Comparison of ENCODE assay signal across 9 mouse cellular contexts in the genomic region with DNA sequence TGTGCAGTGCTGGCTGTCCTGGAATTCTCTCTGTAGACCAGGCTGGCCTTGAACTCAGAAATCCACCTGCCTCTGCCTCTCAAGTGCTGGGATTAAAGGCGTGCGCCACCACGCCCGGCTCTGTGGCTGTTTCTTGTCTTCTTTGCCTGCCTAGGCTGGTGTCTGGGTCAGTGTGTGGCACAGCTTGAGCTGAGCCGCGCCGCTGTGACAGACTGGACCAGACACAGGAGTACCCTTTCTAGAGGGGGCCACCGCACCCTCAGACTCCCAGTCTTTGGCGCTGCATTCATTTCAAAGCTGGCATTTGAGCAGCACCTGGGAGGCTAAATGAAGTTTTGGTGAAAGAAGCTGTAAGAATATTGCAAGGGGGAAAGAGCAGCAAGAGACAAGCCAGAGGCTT. TPM values are rescaled to one million over a fixed set of nuclear protein-coding genes. Genes with fewer than 3 reads are reported as not detected.
A peak's percentile ranks its signal among the peaks of the same experiment; 100 is the strongest.
DNase-seq lines count a peak whose midpoint lies in the region; ATAC-seq lines count a peak whose summit lies in the region.
"Had no signal": no experiment of that assay in that cellular context is flagged by ENCODE, and none has a peak within 500 bp of the region (broad histone marks: within the 10 kb centered on the region; RNA-seq: fewer than 3 reads in every experiment).

No protein-coding gene starts in this region.

- WGBS in hindbrain, embryonic 12.5 days: 29% methylated on average over 9 of the region's 9 CpGs
- WGBS in hindbrain, embryonic 11.5 days: 42% methylated on average over 9 of the region's 9 CpGs
- 31% methylated on average over 9 of the region's 9 CpGs for WGBS in embryonic facial prominence, embryonic 10.5 days
- 29% methylated on average over 9 of the region's 9 CpGs for WGBS in limb, embryonic 13.5 days

- H3K4me1 ChIP-seq in hindbrain, embryonic 12.5 days: peaks cover 65% of the 10 kb centered on the region
- H3K4me1 ChIP-seq in hindbrain, embryonic 11.5 days (replicated peaks; ENCODE audit: control insufficient read depth, insufficient read depth, low read length): peaks cover 26% of the 10 kb centered on the region
- H3K4me1 ChIP-seq in megakaryocyte, embryonic 14.5 days: peaks cover 97% of the 10 kb centered on the region
- peaks cover 83% of the 10 kb centered on the region for H3K4me1 ChIP-seq in embryonic facial prominence, embryonic 10.5 days
- peaks cover 77% of the 10 kb centered on the region for H3K4me1 ChIP-seq in limb, embryonic 13.5 days

- no peak for ATAC-seq in hindbrain, embryonic 12.5 days (ENCODE audit: low FRiP score)
- ATAC-seq in hindbrain, embryonic 11.5 days (ENCODE audit: low FRiP score): no peak
- no peak for ATAC-seq in megakaryocyte, adult 5-6 weeks (ENCODE audit: poor library complexity, severe bottlenecking)
- ATAC-seq in limb, embryonic 13.5 days (ENCODE audit: low FRiP score, low read depth): no peak
- ATAC-seq: activated CD4-positive, CD25-positive, alpha-beta regulatory T cell, adult 4 months; hindbrain, postnatal 0 days had no signal

- DNase-seq in hindbrain, embryonic 11.5 days (ENCODE audit: low spot score): no peak
- DNase-seq in embryonic facial prominence, embryonic 10.5 days (ENCODE audit: low spot score): no peak
- DNase-seq in cerebellum, adult 9-10 months: no peak

- 0 out of 2 replicates have a peak overlapping the region, but pooled peaks have one; percentile 8 for H3K4me3 ChIP-seq in hindbrain, embryonic 12.5 days
- H3K4me3 ChIP-seq in hindbrain, embryonic 11.5 days (ENCODE audit: low read depth, low read length): no peak overlapping the region
- H3K4me3 ChIP-seq in megakaryocyte, embryonic 14.5 days (replicated peaks): peak overlapping the region; percentile 94
- peak overlapping the region; percentile 62; the same call in 1 of the 2 replicates for H3K4me3 ChIP-seq in embryonic facial prominence, embryonic 10.5 days
- peak overlapping the region; percentile 56 for H3K4me3 ChIP-seq in limb, embryonic 13.5 days

- H3K4me2 ChIP-seq in hindbrain, embryonic 12.5 days (replicated peaks): peak overlapping the region; percentile 88; the same call in 1 of the 2 replicates
- no peak overlapping the region for H3K4me2 ChIP-seq in hindbrain, embryonic 11.5 days (replicated peaks; ENCODE audit: low read depth, low read length)
- peak overlapping the region; percentile 94 for H3K4me2 ChIP-seq in limb, embryonic 13.5 days (replicated peaks)

- H3K27ac ChIP-seq in hindbrain, embryonic 12.5 days: no peak overlapping the region
- H3K27ac ChIP-seq in hindbrain, embryonic 11.5 days (ENCODE audit: low read depth, low read length): no peak overlapping the region
- H3K27ac ChIP-seq in embryonic facial prominence, embryonic 10.5 days (replicated peaks): no peak overlapping the region
- no peak overlapping the region for H3K27ac ChIP-seq in limb, embryonic 13.5 days
- H3K27ac ChIP-seq: hindbrain, postnatal 0 days had no signal

- H3K9me3 ChIP-seq in hindbrain, embryonic 12.5 days (replicated peaks): no peaks in the 10 kb centered on the region
- no peaks in the 10 kb centered on the region for H3K9me3 ChIP-seq in hindbrain, embryonic 11.5 days (ENCODE audit: control insufficient read depth, low read length)
- peaks cover 45% of the 10 kb centered on the region for H3K9me3 ChIP-seq in megakaryocyte, embryonic 14.5 days
- no peaks in the 10 kb centered on the region for H3K9me3 ChIP-seq in embryonic facial prominence, embryonic 10.5 days
- no peaks in the 10 kb centered on the region for H3K9me3 ChIP-seq in limb, embryonic 13.5 days

- H3K27me3 ChIP-seq in hindbrain, embryonic 12.5 days: peaks cover 88% of the 10 kb centered on the region
- H3K27me3 ChIP-seq in hindbrain, embryonic 11.5 days (ENCODE audit: control insufficient read depth, insufficient read depth, low read length): peaks cover 81% of the 10 kb centered on the region
- peaks cover 53% of the 10 kb centered on the region for H3K27me3 ChIP-seq in megakaryocyte, embryonic 14.5 days (replicated peaks)
- peaks cover 98% of the 10 kb centered on the region for H3K27me3 ChIP-seq in embryonic facial prominence, embryonic 10.5 days (replicated peaks; ENCODE audit: low read depth, poor library complexity, severe bottlenecking)
- peaks cover 90% of the 10 kb centered on the region for H3K27me3 ChIP-seq in limb, embryonic 13.5 days

- no peak overlapping the region for H3K9ac ChIP-seq in hindbrain, embryonic 12.5 days
- no peak overlapping the region for H3K9ac ChIP-seq in hindbrain, embryonic 11.5 days (ENCODE audit: low read depth, low read length)
- peak overlapping the region; percentile 50; the same call in 1 of the 2 replicates for H3K9ac ChIP-seq in limb, embryonic 13.5 days

- no peaks in the 10 kb centered on the region for H3K36me3 ChIP-seq in hindbrain, embryonic 12.5 days
- no peaks in the 10 kb centered on the region for H3K36me3 ChIP-seq in hindbrain, embryonic 11.5 days (ENCODE audit: control insufficient read depth, insufficient read depth, low read length)
- H3K36me3 ChIP-seq in megakaryocyte, embryonic 14.5 days (replicated peaks; ENCODE audit: low read length): peaks cover 62% of the 10 kb centered on the region
- peaks cover 11% of the 10 kb centered on the region; the same call in 1 of the 2 replicates for H3K36me3 ChIP-seq in embryonic facial prominence, embryonic 10.5 days (replicated peaks)
- H3K36me3 ChIP-seq in limb, embryonic 13.5 days: peaks cover 11% of the 10 kb centered on the region; the same call in 1 of the 2 replicates

RNA-seq across cellular contexts. Expression of a gene that starts 0.9 kb away (rescaled TPM):
- 0.96 and 1.6 TPM in 2 replicates for polyA plus RNA-seq in hindbrain, embryonic 12.5 days (2016; fragmentation: Nextera tagmentation; extraction: Ambion mirVana)
- 0.40 and 0.46 TPM in 2 replicates for polyA plus RNA-seq in hindbrain, embryonic 11.5 days (2014; fragmentation: Nextera tagmentation; extraction: Ambion mirVana)
- 12.0 and 22.3 TPM in 2 replicates for polyA plus RNA-seq in megakaryocyte, embryonic 14.5 days (2012; ENCODE audit: insufficient read depth, low replicate concordance)
- total RNA-seq in megakaryocyte, adult 5-6 weeks (2015): not detected in 2 replicates
- not detected in 2 replicates for total RNA-seq in megakaryocyte, adult 5-6 weeks (2017)
- polyA plus RNA-seq in embryonic facial prominence, embryonic 10.5 days (2016; fragmentation: Nextera tagmentation; extraction: Ambion mirVana): 0.54 and 0.56 TPM in 2 replicates
- 4.2 and 5.2 TPM in 2 replicates for polyA plus RNA-seq in limb, embryonic 13.5 days (2015; fragmentation: Nextera tagmentation; extraction: Ambion mirVana)
- polyA plus RNA-seq: activated CD4-positive, CD25-positive, alpha-beta regulatory T cell, adult 4 months had no signal

RNA-seq across cellular contexts. Expression of a gene that starts 6.3 kb away (rescaled TPM):
- polyA plus RNA-seq in hindbrain, embryonic 12.5 days (2016; fragmentation: Nextera tagmentation; extraction: Ambion mirVana): 39.4 and 41.0 TPM in 2 replicates
- polyA plus RNA-seq in hindbrain, embryonic 11.5 days (2014; fragmentation: Nextera tagmentation; extraction: Ambion mirVana): 23.0 and 24.8 TPM in 2 replicates
- 1,288 and 2,398 TPM in 2 replicates for polyA plus RNA-seq in megakaryocyte, embryonic 14.5 days (2012; ENCODE audit: insufficient read depth, low replicate concordance)
- total RNA-seq in megakaryocyte, adult 5-6 weeks (2015): 1.5 and 2.4 TPM in 2 replicates
- total RNA-seq in megakaryocyte, adult 5-6 weeks (2017): 0.89 and 1.1 TPM in 2 replicates
- 25.3 and 25.7 TPM in 2 replicates for polyA plus RNA-seq in embryonic facial prominence, embryonic 10.5 days (2016; fragmentation: Nextera tagmentation; extraction: Ambion mirVana)
- 25.5 and 28.4 TPM in 2 replicates for polyA plus RNA-seq in limb, embryonic 13.5 days (2015; fragmentation: Nextera tagmentation; extraction: Ambion mirVana)

RNA-seq across cellular contexts. Expression of a gene that starts 39.9 kb away (rescaled TPM):
- 27.0 and 28.9 TPM in 2 replicates for polyA plus RNA-seq in hindbrain, embryonic 12.5 days (2016; fragmentation: Nextera tagmentation; extraction: Ambion mirVana)
- polyA plus RNA-seq in hindbrain, embryonic 11.5 days (2014; fragmentation: Nextera tagmentation; extraction: Ambion mirVana): 17.3 and 18.2 TPM in 2 replicates
- polyA plus RNA-seq in megakaryocyte, embryonic 14.5 days (2012; ENCODE audit: insufficient read depth, low replicate concordance): 28.8 and 47.9 TPM in 2 replicates
- 2.6 and 6.0 TPM in 2 replicates for total RNA-seq in megakaryocyte, adult 5-6 weeks (2015)
- total RNA-seq in megakaryocyte, adult 5-6 weeks (2017): 11.5 and 14.5 TPM in 2 replicates
- 30.8 and 31.9 TPM in 2 replicates for polyA plus RNA-seq in embryonic facial prominence, embryonic 10.5 days (2016; fragmentation: Nextera tagmentation; extraction: Ambion mirVana)
- 25.1 and 25.9 TPM in 2 replicates for polyA plus RNA-seq in limb, embryonic 13.5 days (2015; fragmentation: Nextera tagmentation; extraction: Ambion mirVana)

RNA-seq across cellular contexts. Expression of a gene that starts 40.3 kb away (rescaled TPM):
- polyA plus RNA-seq in hindbrain, embryonic 12.5 days (2016; fragmentation: Nextera tagmentation; extraction: Ambion mirVana): 823 and 828 TPM in 2 replicates
- 430 and 463 TPM in 2 replicates for polyA plus RNA-seq in hindbrain, embryonic 11.5 days (2014; fragmentation: Nextera tagmentation; extraction: Ambion mirVana)
- 186 and 838 TPM in 2 replicates for polyA plus RNA-seq in megakaryocyte, embryonic 14.5 days (2012; ENCODE audit: insufficient read depth, low replicate concordance)
- 129 and 153 TPM in 2 replicates for total RNA-seq in megakaryocyte, adult 5-6 weeks (2015)
- 326 and 348 TPM in 2 replicates for total RNA-seq in megakaryocyte, adult 5-6 weeks (2017)
- 961 and 969 TPM in 2 replicates for polyA plus RNA-seq in embryonic facial prominence, embryonic 10.5 days (2016; fragmentation: Nextera tagmentation; extraction: Ambion mirVana)
- 920 and 938 TPM in 2 replicates for polyA plus RNA-seq in limb, embryonic 13.5 days (2015; fragmentation: Nextera tagmentation; extraction: Ambion mirVana)

Comparison
In these comparisons a context has a peak if more than half of its experiments do, and no peak if none do; other contexts are left out.
1. RNA of a gene that starts 6.3 kb away (polyA plus RNA-seq): 1,288 to 2,398 TPM in megakaryocyte, embryonic 14.5 days; 39.4 to 41.0 TPM in hindbrain, embryonic 12.5 days, 25.5 to 28.4 TPM in limb, embryonic 13.5 days, 25.3 to 25.7 TPM in embryonic facial prominence, embryonic 10.5 days and 23.0 to 24.8 TPM in hindbrain, embryonic 11.5 days; every median in the first group is over 10 times any median in the second.